Mouse (Mus musculus) ovary, postnatal 36 days (tissue): ENCODE results near the gene Il3.
"Not testable (repeated sequence)": the region's sequence is repeated elsewhere in the genome, so short reads cannot be mapped to it uniquely, and the experiment has no call there.

ENCODE experiments used
- DNase-seq: peaks from one replicate; pipeline ENCODE4 v3.0.0; 2022; ENCODE audit warnings: low spot score, mixed read lengths

Il3 gene

DNA sequence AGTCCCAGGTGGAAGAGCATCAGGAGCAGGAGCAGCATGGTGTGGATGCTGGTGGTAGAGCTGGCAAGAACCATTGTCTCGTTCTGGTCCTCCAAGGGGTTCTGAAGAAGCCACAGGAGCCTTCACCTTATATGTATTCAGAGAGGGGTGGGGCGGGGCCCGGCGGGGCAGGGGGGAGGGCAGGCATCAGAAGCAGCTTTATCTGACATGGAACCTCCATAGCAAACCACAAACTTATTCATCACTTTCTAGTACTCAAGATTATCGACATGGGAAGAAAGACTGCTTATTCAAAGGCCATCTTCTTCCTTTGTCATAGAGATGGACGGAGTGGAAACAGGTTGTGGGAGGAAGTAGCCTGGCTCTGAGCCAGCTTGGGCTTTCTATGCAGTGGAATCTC lies at the start of gene Il3:
Il3 (minus strand) TSS at position 101 of the 400 bp plus-strand sequence.
- no peak for DNase-seq

DNA sequence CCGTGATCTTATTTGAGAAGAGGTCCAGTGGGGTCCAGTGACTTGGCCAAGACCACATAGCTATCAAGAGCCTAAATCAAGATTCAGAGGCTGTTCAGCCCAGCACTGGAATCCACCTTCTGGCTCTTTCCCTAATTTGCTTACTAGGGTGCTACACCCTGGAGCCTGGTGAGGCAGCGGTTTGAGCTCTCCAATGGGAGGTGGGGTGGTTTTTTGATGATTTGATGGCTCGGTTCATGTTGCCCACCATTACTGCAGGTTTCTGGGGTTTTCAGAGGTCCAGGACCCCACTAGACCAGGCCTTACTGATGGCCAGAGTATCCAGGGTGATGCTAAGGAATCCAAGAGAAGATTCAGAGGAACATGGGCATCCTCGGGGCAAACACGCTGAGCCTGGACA lies 48.3 kb upstream of the Il3 start:
- DNase-seq, result no peak

DNA sequence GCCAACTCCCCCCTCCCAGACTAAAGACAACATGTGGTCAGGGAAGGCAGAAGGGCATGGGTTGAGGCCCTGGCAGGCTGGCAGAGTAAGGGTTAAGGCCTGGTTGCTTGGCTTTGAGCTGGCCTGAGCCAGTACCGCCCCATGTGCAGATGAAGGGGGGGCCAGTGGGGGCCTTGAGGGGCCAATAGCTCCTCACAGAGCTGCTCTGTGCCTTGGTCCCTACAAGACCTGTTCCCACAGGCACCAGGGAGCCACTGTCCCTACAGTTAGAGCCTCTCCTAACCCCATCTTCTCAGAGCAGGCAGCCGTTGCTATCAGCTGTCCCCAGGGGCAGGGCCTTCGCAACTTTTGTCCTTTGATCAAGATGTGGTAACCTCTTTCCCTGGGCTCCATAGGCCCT lies 47.7 kb upstream of the Il3 start:
- DNase-seq, result no peak

DNA sequence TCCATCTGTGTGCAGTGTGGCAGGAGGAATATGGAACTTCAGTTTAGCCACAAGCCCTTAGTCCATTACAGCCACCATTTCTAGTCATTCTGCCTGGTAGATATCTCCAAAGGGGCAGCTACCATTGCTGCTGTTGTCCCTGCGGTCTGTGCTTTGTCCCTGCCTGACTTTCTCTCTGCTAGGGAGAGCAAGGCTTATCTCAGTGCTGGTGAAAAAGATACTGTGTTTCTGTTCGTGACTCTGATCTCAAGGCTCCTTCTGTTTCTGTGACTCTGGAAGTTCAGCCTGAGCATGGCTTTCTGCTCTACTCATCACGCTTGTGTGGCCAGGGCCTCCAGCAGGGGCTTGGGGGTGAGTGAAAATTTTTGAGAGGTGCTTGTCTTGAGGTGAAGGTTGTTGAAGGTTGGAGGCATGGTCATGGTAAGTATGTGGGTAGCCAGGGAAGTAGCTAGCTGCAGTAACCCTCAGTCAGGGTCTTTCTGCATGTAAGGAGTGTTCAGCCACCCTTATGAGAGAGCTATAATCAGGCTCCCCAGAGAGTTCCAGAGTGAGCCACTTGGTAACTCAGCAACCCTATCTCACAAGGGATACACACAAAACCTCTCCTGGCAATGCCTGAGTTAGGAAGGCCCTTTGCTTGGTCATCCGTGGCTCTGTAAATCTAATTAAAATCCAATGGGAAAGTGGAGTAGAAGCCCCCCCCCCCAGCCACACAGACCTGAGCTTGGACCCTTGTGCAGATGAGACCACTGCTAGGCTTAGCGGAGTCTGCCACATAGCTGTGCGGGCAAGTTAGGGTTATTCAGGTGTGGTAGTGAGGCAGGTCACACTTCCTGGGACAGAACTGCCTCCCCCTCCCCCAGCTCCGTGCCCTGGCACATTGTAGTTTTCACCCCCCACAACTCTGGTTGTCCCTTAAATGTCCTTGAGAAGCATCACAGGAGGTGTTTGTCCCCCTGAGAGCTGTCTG lies 46.6 kb upstream of the Il3 start:
- no peak for DNase-seq

- DNase-seq, result no peak
Observed at GRCm38 (mm10) chr11:54312603-54313002, 45.5 kb upstream of the Il3 start.

GRCm38 (mm10) chr11:54312021-54312420 lies 44.9 kb upstream of the Il3 start:
- DNase-seq, result peak; percentile 28

DNA sequence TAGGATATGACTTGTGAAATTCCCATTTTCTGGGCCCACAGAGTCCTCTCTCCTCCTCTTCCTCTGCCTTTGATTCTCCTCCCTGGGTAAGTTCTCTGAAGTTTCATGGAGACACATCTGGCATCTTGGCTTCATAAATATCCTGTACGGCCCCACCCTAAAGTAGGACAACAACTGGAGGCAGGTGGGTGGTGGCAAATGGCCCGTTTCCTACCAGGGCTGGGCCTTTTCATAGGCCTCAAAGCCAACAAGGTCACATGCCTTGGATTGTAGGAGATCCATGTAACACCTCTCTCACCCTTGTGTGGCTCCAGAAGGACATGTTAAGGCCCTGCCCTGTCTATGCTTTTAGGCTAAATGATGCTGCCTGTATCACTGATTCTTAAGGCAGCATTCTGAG lies 43.5 kb upstream of the Il3 start:
- DNase-seq, result no peak

- DNase-seq, result peak; percentile 79
Observed at GRCm38 (mm10) chr11:54307139-54307816, 40.2 kb upstream of the Il3 start.

GRCm38 (mm10) chr11:54305331-54305730 lies 38.3 kb upstream of the Il3 start:
- no peak for DNase-seq

- DNase-seq, result no peak
Observed at GRCm38 (mm10) chr11:54304471-54304873, 37.4 kb upstream of the Il3 start.

GRCm38 (mm10) chr11:54303728-54304470 lies 36.8 kb upstream of the Il3 start, which contains the start of gene Acsl6:
TSS of gene Acsl6 (plus strand) at chr11:54303798.
- no peak for DNase-seq

GRCm38 (mm10) chr11:54303076-54303727 lies 36.1 kb upstream of the Il3 start:
- peak; percentile 62 for DNase-seq

- DNase-seq, result no peak
Observed at GRCm38 (mm10) chr11:54302606-54303005, 35.5 kb upstream of the Il3 start.

- no peak for DNase-seq
Observed at GRCm38 (mm10) chr11:54301994-54302393, 34.9 kb upstream of the Il3 start.

DNA sequence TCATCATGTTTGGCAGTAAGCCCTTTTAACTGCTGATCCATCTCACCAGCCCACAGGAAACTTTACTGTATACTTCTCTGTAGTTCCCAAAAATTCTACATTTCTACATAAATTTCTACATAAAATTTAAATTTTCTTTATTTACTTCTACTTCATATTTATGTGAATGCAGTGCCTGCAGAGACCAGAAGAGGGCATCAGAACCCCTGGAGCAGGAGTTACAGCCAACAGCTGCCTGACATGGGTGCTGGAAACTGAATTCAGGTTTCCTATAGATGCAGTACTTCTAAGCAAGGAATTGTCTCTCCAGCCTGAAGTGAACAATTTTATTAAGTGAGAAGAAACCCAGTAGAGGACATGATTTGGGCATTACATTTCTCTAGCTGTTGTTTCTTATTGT lies 31.7 kb upstream of the Il3 start:
- no peak for DNase-seq

DNA sequence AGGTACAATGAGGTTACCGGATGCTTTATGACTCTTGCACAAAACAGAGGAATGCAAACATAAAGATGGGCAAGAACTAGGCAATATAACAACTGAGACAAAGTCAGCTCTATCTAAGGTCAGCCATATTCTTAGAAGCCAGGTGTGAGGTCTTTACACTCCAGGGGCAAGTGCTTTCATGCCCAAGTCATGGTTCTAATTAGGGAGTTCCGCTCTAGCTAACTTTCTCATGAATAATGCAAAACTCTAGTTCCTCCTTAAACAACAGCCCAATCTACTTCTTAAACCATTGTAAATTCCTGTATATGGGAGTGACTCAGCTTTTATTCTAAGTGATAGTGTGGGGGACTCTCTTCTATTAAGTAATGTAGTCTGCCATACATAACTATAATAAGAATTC lies 30.4 kb upstream of the Il3 start:
- not testable (repeated sequence) for DNase-seq

DNA sequence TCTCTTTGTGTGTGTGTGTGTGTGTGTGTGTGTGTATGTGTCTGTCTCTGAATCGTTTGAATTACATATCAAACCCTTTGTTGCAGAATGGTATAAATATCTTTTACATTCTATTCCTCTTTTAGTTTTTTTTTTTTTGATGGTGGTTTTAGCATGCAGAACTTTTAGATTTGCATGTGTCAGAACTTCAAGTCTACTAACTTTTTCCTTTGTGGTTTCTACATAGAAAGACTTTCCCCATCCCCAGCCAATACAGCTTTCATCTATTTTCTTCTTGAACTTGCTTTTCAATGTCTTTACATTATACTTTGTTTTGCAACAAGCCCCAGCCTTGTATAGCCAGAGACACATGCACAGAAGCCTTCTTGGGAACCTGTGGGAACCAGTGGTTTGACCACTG lies 29.7 kb upstream of the Il3 start:
- DNase-seq, result no peak

DNA sequence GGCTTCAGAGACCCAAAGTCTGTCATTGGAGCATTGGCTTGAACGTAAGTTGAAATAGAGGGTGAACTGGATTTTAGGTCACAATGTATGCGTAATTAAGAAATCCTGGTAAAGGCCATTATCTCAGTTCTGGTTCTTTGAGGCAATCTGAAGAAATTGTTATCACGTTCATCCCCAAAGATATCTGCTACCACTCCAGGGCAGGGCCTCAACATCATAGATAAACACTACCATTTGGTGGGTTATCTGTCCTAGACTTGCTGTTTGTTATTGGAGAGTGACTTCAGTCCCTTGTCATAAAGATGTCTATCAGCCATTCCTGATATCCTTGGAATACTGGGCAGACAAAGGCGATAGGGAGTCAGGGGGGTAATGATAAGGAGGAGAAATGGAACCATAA lies 28.9 kb upstream of the Il3 start:
- DNase-seq, result no peak

DNA sequence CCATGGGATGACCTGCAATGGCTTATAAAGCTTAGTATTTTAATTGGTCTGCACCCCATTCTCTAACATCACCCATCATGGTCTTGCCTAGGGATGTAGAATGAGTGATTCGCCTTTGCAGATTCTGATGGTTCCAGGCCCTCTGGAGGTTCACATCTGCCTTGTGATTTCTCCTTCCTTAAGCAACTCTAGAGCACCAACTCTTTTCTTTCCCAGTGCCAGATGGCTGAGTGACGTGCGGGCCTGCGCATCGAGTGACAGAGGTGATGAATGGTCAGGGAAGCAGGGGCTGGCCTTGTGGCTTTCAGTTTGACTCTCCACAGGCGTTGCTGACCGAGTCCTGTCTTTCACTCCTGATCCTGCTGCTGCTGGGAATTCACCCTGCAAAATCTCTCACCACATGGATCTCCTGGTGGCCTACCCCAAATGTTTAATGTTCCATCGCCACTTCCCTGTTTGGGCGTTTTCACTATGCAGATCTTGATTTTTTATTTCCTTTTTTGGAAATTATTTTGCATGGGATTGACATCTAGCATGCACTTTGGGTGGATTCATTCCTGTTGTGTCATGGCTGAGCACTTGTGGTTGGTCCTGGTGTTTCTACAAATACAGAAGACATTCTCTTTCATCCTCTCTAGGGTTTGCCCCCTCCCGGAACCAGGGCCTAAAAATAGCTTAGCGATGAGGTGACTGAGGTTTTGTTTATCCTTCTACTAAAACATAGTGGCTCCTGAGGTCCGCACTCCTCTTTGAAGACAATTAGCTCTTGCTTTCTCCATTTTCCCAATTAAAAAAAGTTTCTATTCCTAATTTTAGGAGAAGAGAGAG lies 27.1 kb upstream of the Il3 start:
- DNase-seq, result no peak

DNA sequence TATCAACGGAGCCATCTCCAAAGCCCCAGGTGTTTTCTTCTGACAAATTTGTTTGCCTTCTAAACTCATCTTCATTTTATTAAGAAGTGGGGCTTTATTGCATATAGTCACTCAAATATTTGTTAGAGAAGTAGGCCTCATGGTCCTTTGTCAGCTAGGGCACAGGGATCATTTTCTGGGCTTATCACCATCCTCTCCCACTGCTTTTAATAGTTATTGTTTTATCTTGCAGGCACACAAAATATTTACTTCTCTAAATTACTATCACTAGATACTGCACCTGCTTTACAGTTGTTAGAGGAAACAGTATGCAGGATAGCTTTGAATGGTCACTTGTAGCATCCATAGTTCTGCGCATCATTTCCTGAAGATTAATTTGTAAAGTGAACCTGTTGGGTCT lies 25.1 kb upstream of the Il3 start:
- no peak for DNase-seq

- no peak for DNase-seq
Observed at GRCm38 (mm10) chr11:54287821-54288453, 20.9 kb upstream of the Il3 start.
